Mouse (Mus musculus): ENCODE data around the gene Ralgps1.

DNA sequence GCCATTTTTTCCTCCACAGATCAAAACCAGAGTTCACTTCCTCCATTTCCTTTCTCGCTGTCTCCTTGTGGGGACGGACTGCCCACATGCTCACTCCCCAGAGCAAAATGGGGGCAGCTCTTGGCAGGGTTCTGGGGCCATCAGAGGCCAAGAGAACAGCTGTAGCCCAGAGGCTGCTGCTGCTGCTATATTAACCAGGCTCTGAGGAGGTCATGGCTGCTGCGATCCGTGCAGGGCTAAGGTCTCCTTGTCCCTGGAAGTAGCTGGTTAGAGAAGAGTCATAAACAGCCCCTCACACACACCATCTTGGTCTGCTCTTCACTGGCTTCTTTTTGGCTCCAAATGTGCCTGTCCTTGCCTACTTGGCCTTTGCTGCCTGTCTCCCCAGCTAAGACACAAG lies 206.1 kb downstream of the Ralgps1 start:
- TF ChIP-seq CTCF (IDR thresholded peaks at IDR 0.05; ENCODE audit: extremely low read depth, insufficient read depth, low read length): no peak
- no peak for TF ChIP-seq POLR2A (IDR thresholded peaks at IDR 0.05; ENCODE audit: extremely low read depth, insufficient read depth, low read length)
